Mouse (Mus musculus) cerebellum, postnatal 10 days (tissue): Measurements from ENCODE around the gene Cenpu.
A peak's percentile ranks its signal among the peaks of the same experiment; 100 is the strongest.

Experiments used
- DNase-seq, 2 experiments: peaks; one replicate each; pipeline ENCODE4 v3.0.0; 2021; ENCODE audit warnings: mixed read lengths in 2 of 2

Cenpu gene

DNA sequence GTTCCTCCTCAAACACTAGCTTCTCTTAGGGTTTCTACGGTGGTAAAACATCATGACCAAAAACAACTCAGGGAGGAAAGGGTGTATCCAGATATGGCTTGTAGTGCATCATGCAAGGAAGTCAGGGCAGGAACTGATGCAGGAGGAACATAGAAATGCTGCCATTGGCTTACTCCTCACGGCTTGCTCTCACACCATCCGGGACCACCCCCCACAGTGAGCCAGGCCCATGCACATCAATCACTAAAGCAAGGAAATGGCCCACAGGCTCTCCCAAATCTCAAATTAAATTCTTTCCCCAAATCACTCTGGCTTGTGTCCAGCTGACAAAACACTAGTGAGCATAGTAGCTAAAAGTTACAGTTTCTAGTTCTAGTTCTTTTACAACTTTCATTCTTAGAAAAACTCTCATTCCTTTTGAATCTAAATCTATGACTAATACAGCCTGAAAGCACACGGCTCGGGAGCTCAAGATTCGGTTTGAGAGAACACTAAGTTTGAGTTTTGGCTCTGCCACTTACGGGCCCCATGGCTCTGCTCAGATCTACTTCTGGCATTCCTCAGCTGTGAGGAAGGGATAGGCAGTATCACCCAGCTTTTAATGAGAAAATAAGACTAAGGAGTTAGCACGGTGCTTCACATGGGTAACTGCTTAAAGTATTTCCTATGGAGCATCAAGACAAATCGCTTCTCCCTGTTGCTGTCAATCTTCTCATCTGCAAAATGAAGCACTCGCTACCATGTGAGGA, 49.3 kb downstream of the Cenpu start:
- DNase-seq, result no peak

DNA sequence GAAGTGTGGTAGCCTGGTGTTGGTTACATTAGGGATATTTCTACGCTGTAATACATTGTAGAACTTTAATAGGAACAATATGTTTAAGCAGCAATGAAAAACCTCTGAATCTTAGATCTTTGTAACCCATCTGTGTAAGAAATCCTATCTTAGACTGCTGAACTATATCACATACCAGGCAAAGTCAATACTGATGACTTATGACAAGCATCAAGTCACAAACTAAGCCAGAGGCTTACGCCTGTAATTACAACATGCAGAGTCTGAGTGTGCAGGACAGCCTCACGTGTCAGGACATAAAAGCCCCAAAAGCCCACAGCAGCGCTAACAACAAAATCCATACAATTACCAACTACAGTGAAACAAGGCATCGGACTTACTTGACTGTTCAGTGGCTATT, 51.8 kb downstream of the Cenpu start:
- no peak for DNase-seq

DNA sequence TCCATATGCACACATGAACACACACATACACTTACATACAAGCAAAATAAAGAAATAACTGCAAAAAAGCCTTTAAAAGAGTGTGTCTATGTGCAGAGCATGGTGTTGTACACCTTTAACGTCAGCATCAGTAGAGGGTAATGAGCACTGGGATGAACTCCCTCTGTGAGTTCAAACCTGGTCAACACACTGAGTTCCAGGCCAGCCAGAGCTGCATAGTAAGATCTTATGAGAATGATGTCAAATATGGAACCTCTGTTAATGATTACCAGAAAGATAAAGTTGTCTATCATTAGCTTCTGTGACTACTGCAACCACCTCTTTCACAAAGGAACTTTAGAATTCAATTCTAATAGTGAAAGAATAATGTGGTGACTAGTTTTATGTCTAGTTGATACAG, 55.1 kb downstream of the Cenpu start:
- DNase-seq, result no peak

DNA sequence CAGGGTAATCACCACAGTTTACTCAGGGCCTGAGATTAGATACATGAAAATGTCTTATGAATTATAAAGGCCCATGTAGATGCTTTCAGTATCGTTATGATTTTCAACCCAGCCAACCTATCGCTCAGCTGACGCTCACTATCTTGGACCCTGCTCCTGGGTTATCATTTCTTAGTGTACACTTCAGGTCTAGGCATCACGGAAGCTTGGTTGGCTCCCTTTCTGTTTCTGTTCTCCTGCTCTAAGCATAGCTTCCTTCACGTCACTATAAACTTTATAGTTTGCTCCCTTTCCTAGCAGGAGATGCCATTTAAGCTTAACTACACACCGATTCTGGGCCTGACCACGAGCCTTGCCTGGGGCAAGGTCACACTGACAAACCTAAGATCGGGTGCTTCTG, 59.7 kb downstream of the Cenpu start:
- no peak for DNase-seq

DNA sequence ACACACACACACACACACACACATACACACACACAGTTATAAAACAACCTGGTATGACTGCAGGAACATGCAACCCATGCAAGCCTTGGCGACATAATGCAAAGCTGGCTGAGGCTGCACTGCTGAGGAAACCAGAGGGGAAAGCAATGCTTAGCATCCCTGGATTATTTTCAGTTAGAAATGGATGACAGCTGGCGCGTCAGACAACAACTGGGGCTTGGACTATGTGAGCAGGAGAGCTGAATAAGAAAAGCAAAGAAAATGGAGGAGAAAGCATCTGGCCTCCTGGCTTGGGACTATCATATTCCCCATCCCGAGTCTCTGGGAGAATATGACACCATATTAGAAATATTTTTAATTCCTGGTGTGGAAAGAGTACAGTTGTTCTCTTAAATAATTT, 61.1 kb downstream of the Cenpu start:
- peak; percentile 16 to 23 for DNase-seq

DNA sequence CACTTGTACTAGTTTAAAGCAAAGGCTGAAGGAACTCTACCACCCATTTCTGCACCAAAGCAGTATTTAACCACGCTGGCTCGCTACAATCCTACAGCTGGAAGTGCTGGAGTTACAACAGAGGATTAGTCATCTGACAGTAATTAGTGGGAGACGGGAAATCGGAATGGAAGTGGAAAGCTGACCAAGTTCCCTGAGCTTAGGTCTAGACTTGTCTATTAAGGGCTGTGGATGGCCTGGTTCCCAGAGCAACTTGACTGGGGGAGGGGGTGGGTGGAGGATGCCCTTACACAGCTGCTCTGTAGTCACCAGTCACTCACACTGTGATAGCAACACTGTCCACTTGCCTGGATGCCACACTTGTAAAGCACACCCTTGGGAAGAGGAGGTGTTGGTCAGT, 61.5 kb downstream of the Cenpu start:
- DNase-seq, result no peak

DNA sequence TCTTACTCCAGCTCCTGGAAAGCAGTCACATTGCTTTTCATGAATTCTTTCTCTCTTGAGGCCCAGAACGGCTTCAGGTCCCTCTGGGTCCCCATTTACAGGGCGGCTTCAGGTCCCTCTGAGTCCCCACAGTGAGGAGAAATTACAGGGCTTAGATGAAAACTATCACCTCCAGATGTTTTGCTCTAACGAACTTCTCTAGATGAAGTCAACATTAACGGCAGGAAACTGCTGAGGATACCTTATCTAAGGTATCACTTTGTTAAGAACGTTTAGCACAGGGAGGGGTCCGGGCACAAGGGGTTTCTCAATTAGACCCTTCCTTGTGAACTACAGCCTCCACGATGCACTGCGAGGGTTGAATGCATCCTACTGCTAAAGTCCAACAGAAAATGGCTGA, 64.1 kb downstream of the Cenpu start:
- no peak for DNase-seq

DNA sequence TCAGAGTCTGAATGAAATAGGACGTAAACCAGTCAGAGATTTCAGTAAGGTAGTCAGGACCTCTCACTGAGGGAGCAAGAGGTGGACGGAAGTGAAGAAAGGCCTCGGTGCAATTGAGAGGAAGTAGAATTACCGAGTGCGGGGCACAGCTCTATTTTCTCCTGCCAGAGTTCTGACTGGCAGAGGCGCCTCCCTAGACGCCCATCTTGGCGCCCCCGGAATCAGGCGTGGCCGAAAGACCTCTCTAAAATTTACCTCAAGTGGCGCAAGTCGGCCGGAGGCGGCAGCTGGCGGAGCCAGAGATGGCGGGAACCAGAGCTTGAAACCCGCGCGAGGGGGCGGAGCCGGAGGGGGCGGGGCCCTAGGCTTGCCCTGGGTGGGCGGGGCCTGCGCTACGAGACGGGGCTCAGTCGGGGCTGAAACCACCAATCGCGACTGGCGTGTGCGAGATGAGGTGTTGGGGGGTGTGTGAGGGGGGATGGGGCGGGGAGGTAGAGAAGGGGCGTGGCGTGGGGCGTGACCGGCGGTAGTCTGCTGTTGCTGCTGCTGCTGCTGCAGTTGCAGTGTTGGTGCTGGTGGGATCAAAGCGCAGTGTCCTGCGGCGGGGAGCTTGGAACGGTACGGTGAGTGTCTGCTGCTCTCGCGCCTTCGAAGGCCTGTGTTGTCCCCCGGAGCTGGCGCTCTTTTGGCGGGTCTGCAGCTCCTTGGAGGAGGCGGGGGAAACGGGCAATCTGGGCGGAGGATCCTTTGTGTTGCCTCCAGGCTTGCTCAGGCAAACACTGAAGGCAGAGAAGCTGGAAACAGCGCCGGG, 65.3 kb downstream of the Cenpu start, which contains the start of the genes Primpol and Casp3:
Primpol (minus strand) TSS at position 334 of the 811 bp plus-strand sequence.
Casp3 (plus strand) TSS at position 413 of the 811 bp plus-strand sequence.
- DNase-seq, result peak; percentile 99

DNA sequence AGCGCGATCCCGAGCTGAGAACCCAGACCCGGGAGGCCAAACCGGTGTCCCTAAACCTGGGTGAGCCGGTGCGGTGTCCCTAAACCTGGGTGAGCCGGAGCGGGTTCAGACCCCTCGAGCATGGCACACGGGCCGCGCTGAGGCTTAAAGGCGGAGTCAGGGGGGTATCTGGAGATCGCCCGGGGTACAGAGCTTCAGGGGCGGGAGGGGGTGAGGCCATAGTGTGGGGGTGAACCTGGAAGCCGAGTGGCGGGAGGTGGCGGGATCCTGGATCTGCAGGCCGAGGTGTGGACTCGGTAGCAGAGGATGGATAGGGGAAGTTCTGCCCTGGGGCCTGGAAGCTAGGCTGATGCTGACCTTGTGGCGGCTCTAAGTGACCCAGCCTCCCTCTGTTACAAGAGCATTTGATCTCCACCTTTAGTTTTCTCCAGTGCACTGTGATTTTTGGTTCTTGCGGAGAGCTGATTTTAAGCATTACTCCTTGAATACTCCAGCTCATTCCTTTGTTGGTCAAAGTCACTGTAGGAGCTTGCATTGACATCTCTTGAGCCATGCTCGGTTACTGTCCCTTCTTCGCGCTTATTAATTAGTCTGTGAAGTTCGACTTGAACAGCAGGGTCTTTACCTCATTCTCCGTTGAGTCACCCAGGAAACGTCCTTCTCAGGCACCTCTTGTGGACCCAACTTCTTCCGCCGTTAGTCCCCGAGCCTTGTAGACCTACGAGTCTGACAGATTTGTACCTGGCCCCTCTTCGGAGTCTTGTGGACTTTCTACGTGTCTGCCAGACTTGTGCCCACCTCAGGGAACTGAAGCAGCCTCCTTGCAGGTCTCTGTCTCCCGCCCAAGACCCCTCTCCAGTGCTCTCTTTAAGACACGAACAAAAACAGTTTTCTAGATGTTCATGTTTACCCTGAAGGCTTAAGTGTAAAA, 66.1 kb downstream of the Cenpu start:
- DNase-seq, result peak; percentile 23 to 60

DNA sequence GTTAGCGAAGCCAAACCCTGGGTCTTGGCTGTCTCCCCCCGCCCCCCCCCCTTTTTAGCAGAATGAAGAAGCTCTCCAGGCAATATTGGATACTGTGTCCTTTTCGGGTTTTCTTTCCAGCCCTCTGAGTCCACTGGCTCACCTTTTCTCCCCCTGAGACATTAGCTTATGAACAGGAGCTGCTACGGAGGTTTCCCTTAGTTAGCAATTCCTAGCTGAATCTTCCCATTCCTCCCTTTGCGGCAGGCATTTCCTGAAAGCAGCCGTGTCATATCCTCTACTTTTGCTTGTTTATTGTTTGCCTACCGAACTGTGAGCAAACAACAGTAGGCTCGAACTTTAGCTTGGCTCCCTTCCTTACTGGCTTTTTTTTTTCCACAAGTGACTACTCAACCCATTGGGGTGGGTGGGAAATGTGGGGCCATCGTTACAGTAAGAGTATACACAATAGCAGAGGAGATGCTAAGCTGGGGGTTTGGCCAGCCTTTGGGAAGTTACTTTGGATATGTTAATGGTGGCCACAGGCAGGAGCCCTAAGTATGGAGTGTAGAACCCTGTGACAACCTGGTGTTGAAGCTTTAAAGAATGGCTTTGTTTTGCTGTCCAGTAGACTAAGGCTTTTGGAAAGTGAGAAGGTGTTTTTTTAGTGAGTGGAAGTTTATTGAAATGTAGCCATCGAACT, 67.0 kb downstream of the Cenpu start:
- no peak for DNase-seq

DNA sequence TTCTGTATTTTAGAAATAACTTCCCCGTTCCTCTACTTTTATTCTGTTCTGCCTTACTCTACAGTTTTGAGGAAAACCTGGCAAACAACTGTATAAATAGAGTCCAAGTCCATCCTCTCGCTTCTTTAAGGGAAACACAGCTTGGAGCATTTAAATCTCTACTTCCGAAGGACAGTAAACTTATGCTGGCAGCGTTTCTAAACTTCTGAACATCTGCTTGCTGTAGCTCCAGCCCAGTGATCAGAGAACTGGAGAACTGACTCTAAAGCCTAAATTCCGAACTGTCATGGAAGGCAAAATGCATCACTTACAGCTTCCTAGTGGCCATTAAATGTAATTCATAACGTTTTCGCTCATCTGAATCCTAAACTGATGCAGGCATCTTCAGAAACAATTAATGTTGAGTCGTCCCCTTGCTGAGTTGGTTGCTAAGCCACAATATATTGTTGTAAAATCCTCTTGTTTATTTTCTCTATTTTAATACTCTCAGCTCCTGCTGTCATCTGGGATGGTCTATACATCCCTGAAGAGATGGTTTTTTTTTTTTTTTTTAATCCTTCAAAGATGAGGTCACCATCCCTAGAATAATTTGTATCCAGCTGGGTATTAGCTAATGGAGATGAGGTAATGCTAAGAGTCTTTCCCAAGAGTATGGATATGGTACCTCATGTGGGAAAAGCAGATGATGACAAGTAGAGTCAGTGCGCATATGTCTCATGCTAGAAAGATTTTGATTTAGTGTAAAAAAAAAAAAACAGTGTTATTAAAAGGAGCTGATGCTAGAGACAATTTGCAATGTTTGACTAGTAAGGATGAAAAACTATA, 70.8 kb downstream of the Cenpu start:
- no peak for DNase-seq

DNA sequence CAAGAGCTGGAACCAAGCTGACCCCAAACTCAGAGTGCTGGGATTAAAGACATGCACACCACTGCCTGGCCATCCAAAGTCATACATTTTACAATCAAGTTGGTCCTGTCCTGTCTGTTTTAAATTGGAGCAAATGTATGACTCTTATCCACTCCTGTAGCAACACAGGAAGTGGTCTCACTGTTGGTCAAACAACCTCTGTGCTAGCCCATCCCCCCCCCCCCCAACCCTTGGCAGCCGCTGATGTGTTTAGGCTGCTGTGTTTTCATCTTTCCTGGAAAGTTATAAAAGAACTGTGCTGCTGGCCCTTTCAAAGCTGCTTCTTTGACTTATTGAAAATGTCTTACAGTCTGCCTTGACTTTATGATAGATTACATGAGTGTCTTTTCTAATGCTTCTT, 73.3 kb downstream of the Cenpu start:
- DNase-seq, result no peak

DNA sequence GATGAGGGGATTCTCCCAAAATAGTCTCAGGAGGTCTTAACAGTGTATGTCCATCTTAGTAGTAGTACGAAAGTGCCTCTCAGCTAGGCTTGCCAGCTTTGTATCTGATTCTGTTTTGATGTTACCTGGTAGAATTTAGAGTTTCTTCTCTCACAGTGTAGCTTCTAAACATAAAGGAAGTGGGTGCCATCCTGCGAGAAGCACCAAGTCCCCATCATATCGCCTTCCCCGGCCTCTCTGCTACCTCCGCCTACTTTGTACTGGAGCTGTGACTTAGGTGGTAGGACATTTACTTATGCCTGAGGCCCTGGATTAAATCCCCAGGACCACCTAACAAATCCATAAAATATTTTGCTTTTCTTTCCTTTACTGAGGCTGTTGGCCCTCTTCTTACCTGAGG, 74.8 kb downstream of the Cenpu start:
- no peak for DNase-seq

DNA sequence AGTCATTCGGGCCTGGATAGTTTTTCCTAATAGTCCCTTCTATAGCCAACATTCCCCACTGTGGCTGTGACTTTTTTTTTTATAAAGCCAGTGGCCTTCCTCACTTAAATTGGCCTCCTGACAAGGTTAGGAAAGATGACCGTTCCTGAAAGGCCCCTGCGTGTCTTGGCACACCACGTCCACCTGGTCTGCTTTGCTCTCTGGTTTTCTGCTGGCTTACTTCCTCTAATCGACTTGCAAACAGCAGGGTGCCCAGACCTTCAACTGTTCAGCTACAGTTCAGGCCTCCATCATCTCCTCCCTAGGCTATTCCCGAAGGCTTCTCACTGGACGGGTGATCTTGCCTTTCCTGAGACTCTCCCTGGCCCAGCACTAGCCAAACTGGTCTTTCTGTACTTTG, 76.1 kb downstream of the Cenpu start:
- DNase-seq, result peak in 1 of 2 experiments; percentile 27

DNA sequence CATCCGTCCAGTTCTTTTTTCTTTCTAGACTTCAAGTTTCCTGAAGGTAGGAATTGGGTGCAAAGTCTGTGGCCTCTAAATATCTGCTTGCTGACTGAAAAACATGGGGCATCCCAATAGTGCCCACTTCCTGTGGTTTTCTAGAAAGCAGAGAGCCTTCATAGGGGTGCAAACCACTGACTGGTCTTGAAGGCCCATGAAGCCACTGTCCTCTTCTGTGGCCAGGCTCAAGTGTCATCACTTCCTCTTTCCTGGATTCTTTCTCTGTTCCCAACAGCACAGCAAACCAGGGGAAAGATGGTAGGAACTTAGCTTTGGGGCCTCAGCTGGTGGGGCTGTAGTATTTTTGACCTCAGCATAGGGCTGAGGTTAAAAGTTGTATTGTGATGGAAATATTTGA, 76.8 kb downstream of the Cenpu start:
- DNase-seq, result no peak
